ENCODE assay signal across 8 mouse cellular contexts in the genomic region with DNA sequence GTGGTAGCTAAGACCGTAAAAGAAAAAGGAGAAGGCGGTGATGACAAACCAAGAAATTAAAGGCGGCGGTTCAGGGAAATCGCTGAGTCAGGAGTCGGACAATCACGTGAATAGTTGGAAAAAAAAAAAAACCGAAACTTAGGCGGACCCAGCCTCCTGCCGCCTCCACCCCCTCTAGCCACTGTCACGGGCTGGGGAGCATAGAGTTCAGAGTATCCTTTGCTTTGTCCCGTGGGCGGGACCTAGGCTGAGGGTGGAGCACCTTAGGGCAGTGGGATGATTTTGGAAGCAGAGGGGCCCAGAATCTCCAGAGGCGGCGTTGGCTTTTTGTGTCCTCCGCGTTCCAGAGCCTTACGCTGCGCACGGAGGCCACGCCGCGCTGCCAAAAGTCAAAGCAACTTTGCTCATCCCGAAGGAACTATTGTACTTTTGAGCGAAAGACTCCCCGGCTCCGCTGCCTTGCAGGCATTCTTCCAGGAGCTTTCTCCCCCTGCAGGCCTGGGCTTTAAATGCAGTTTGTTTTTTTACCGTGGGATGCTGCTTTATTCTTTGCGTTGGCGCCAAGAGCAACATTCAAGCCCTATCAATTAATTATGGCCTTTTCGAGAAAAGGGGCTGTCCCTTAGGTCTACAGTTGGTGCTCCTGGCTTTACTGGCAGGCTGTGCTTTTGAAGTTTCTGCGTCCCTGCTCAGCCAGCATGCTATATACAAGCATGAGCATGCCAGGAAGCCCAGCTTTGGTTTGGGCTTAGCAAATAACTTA. TPM values are rescaled to one million over a fixed set of nuclear protein-coding genes. Genes with fewer than 3 reads are reported as not detected.
DNase-seq lines count a peak whose midpoint lies in the region; ATAC-seq lines count a peak whose summit lies in the region.

No protein-coding gene starts in this region.

- H3K9ac ChIP-seq in hindbrain, embryonic 13.5 days = peak overlapping the region; percentile 56; the same call in 1 of the 2 replicates

- peak overlapping the region; percentile 53 for H3K4me3 ChIP-seq in hindbrain, embryonic 13.5 days

- no peaks in the 10 kb centered on the region for H3K36me3 ChIP-seq in hindbrain, embryonic 13.5 days

- 14% methylated on average over 32 of the region's 32 CpGs for WGBS in hindbrain, embryonic 13.5 days

- peak overlapping the region; percentile 70 for H3K27ac ChIP-seq in hindbrain, embryonic 13.5 days

- DNase-seq in Muller cell, postnatal 12 days (ENCODE audit: inconsistent ontology term) = peak; percentile 91
- DNase-seq in cerebellum, postnatal 10 days = peak; percentile 65 to 72
- peak; percentile 22 to 43 for DNase-seq in frontal cortex, postnatal 10 days (ENCODE audit: low spot score in 2 of 2)
- peak; percentile 29 to 50 for DNase-seq in layer of hippocampus, postnatal 25 days (ENCODE audit: extremely low spot score in 1 of 2, low spot score in 1 of 2)
- DNase-seq in lung, postnatal 25 days (ENCODE audit: low spot score) = peak; percentile 77
- peak; percentile 84 for DNase-seq in retina, embryonic 14.5 days (ENCODE audit: low spot score)
- peak; percentile 62 for DNase-seq in thymus, postnatal 4 days

- H3K9me3 ChIP-seq in hindbrain, embryonic 13.5 days = no peaks in the 10 kb centered on the region

- peak; percentile 94 for ATAC-seq in hindbrain, embryonic 13.5 days (ENCODE audit: low FRiP score)

- H3K4me1 ChIP-seq in hindbrain, embryonic 13.5 days (replicated peaks) = no peaks in the 10 kb centered on the region; the same call in 1 of the 2 replicates

- H3K27me3 ChIP-seq in hindbrain, embryonic 13.5 days = no peaks in the 10 kb centered on the region

- peak overlapping the region; percentile 50 for H3K4me2 ChIP-seq in hindbrain, embryonic 13.5 days

RNA-seq across cellular contexts. Expression of a gene that starts 17.5 kb away (rescaled TPM):
- polyA plus RNA-seq in hindbrain, embryonic 13.5 days (2015; fragmentation: Nextera tagmentation; extraction: Ambion mirVana) = 61.3 and 66.0 TPM in 2 replicates
- total RNA-seq in layer of hippocampus, postnatal 25 days (2021) = 10 to 100 TPM; 69.8 to 70.9 TPM

Comparison
In these comparisons a context has a peak if more than half of its experiments do, and no peak if none do; other contexts are left out.
1. Peak in every context shown above with its lines: DNase-seq, ATAC-seq, H3K4me3 ChIP-seq and H3K27ac ChIP-seq.
2. DNase-seq: peak in every context shown above with its lines; median percentile 91 in Muller cell, postnatal 12 days; 84 in retina, embryonic 14.5 days; 77 in lung, postnatal 25 days; 68 in cerebellum, postnatal 10 days; 62 in thymus, postnatal 4 days; 40 in layer of hippocampus, postnatal 25 days; 32 in frontal cortex, postnatal 10 days.